Mouse (Mus musculus) adrenal gland, adult 8-10 months (tissue): ENCODE measurements around the gene Rassf1. TPM values are rescaled to one million over a fixed set of nuclear protein-coding genes. Genes with fewer than 3 reads are reported as not detected.

Source experiments
- DNase-seq: peaks from one replicate; pipeline ENCODE4 v3.0.0; 2022
- total RNA-seq, 4 experiments: library from RNA; stranded (reverse); gene quantifications; 2 replicates each; pipeline ENCODE4 v1.2.4; 2022

Gene Rassf1
- total RNA-seq, 4 experiments from 2014 or later, result 16.1 to 33.1 (median 26.2) TPM

DNA sequence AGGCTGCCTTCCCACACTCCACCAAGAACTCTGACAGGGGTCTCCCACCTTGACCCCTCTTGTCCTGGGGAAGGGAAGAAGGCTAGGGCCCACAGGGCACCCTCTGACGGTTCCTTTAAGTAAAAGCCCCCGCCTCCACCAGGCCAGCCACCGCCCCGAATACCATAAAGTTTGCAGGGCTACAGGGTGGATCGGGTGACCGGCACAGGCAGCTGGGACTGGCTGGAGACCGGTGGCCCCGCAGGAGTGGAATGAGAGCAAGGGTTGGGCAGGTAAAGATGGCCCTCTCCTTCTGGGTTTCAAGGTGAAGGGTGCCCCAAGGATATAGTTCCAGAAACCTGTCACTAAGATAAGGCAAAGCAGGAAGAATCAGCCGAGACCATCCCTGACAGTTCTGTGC lies 55.2 kb downstream of the Rassf1 start:
- DNase-seq, result no peak

DNA sequence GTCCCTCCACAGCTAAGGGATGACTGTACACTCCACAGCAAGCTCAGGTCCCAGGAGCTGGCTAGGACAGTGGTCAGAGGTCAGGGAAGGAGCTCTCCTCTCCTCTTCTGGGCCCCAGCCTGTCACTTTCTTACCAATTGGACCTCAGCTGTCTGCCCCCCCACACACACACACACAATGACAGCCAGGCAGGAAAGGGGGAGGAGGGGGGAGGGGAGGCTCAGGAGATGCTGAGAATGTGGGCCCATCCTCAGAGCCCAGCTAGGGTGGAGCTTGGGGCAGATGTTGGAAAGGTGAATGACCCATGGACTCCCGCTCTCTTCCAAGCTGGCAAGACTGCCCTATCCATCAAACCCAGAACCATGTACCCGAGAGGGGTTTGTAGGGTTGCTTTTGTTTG lies 55.7 kb downstream of the Rassf1 start:
- no peak for DNase-seq

DNA sequence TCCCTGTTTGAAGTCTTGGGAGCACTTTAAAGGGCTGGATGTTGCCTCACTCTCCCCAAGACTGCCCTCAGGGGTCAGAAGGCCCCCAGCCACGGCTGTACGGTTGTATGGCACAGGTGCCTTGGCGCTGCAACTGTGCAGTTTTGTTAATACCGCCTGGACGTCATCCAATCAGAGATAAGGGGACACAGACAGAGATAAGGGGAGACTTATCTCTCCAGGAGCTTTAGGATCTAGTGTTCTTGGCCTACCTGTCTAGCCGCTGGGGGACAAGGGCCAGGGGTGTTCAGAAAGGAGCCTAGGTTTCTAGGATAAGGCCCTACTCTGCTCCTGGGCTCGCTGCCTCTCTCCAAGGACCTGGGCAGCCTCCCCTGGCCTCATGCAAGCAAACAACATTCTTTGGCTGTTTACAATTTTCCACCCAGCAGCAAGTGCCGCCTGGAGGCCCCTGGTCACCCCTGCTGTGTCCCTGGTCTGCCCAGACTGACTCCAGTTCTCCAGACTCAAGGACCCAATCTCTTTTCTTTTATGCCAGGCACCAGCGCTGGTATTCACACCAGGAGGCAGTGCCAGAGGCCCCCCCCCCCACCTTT lies 56.4 kb downstream of the Rassf1 start:
- DNase-seq, result no peak

DNA sequence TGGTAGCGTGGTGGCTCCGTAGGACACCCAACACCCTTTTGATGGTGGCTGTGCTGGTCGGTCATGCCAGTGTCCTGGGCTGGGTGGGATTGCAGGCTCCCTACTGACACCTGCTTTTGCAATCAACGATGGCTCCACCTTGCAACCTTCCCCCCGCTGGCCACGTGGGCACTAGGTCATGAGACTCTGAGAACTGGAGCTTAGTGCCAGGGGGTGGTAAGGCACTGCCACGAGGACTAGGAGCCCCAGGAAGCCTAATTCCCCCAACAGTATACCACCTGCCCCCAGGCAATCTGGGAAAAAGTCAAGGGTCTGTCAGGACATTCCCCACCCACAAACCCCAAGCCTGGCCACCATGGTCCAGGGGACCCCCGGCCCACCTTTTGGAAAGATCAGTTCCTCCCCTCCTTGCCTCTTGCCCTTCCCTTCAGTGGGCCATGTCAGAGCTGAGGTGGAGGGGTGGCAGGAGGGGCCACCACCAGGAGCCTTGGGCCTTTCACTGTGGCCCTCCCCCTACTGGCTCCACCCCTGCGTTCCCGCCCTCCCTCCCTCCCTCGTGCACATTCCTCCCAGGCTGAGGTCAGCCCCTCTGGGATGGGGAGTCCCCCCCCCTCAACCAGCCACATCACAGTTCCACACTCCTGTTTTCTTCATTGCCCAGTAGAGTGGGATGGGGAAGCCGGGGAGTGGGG lies 57.5 kb downstream of the Rassf1 start, which contains the start of gene Sema3b:
Gene Sema3b (minus strand): TSS at position 489 of the 692 bp plus-strand sequence.
- no peak for DNase-seq

DNA sequence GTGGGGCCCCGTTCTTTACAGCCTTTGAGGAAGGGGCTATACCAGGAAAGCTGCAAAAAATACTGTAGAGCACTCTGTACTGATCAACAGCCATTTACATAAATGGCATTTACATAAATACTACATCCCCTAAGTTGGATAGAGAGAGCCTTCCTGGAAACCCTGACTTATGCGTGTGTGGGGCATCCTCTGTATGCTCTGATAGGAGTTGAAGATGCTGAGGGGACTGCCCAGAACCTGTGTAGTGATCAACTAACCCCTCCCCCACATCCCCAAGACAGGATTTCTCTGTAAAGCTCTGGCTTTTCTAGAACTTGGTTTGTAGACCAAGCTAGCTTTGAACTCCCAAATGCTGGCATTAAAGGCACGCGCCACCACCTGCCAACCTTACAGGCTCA lies 58.1 kb downstream of the Rassf1 start:
- no peak for DNase-seq

DNA sequence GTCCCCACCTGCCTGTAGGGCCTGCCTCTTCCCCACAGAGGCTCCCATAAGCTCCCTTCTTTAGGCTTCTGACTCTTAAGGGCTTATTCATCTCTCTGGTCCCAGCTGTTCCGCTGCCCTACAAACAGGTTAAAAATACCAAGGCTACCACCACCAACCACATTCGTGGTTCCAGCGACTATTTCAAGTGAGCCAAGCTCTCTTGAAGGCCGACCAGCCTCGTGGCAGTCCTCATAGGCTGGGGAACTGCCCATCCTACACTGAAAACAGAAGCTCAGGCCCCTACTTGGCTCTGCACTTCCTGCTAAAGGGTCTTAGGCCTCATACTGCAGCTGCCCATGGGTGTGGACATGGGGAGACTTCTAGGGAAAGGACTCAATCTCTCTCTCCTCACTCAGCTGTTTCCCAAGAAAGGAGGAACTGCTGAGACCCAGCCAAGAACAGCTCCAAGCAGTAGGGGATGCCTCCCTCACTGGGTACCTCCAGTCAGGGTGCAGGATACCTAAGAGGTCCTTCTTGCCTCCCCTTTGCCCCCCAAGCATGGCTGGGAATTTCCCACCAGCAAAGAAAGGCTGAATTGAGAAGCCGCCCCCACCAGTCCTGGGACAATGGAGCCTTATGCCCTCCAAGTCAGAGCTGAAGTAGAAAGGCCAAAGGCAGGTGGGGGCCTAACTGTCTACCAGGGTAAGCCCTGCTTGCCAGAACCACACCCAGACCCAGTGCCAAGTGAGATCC lies 60.3 kb downstream of the Rassf1 start:
- no peak for DNase-seq

Other genes with a start within 250 kb of the Rassf1 start
- 10 to 100 TPM; 11.6 to 19.6 (median 17.9) TPM for gene Hemk1, start 213.2 kb upstream of the Rassf1 start, total RNA-seq
- 1 to 10 TPM; 1.0 to 1.6 (median 1.3) TPM for gene 6430571L13Rik, start 211.0 kb upstream of the Rassf1 start, total RNA-seq
- gene Cacna2d2, start 151.9 kb upstream of the Rassf1 start, total RNA-seq, result 10 to 100 TPM in 2 of 4 experiments, 1 to 10 TPM in 2; 9.1 to 17.3 (median 11.7) TPM
- gene Tmem115, start 17.6 kb upstream of the Rassf1 start, total RNA-seq, result 10 to 100 TPM; 41.7 to 51.9 (median 46.5) TPM
- gene Cyb561d2, start 9.4 kb upstream of the Rassf1 start, total RNA-seq, result 10 to 100 TPM; 21.1 to 28.3 (median 25.1) TPM
- gene Nprl2, start 9.3 kb upstream of the Rassf1 start, total RNA-seq, result 10 to 100 TPM; 30.3 to 35.9 (median 32.0) TPM
- 1 to 10 TPM in 1 of 4 experiments, under 1 TPM in 2, not detected in 1; 0.41 to 1.7 (median 0.62) TPM for gene Zmynd10, start 4.3 kb upstream of the Rassf1 start, total RNA-seq
- 10 to 100 TPM; 55.1 to 64.1 (median 61.8) TPM for gene Tusc2, start 11.7 kb downstream of the Rassf1 start, total RNA-seq
- gene Hyal2, start 16.4 kb downstream of the Rassf1 start, total RNA-seq, result 10 to 100 TPM; 27.3 to 47.0 (median 36.3) TPM
- 10 to 100 TPM in 1 of 4 experiments, 1 to 10 TPM in 3; 7.7 to 14.2 (median 9.3) TPM for gene Hyal1, start 25.4 kb downstream of the Rassf1 start, total RNA-seq
- gene Naa80, start 27.3 kb downstream of the Rassf1 start, total RNA-seq, result 10 to 100 TPM; 15.3 to 20.1 (median 17.0) TPM
- gene Hyal3, start 29.3 kb downstream of the Rassf1 start, total RNA-seq, result 1 to 10 TPM; 1.5 to 2.3 (median 2.0) TPM
- 10 to 100 TPM; 36.7 to 49.1 (median 39.8) TPM for gene Ifrd2, start 36.1 kb downstream of the Rassf1 start, total RNA-seq
- 1 to 10 TPM; 5.0 to 7.7 (median 6.2) TPM for gene Sema3b, start 57.7 kb downstream of the Rassf1 start, total RNA-seq
- gene Gnai2, start 83.8 kb downstream of the Rassf1 start, total RNA-seq, result 100 to 1,000 TPM; 229 to 382 (median 295) TPM
- 1 to 10 TPM in 1 of 4 experiments, under 1 TPM in 3; 0.31 to 2.2 (median 0.74) TPM for gene Slc38a3, start 118.0 kb downstream of the Rassf1 start, total RNA-seq
- under 1 TPM in 1 of 4 experiments, not detected in 3; 0.74 TPM for gene Gnat1, start 128.2 kb downstream of the Rassf1 start, total RNA-seq
- 10 to 100 TPM; 25.0 to 41.2 (median 29.8) TPM for gene Sema3f, start 158.9 kb downstream of the Rassf1 start, total RNA-seq
- gene Rbm5, start 219.4 kb downstream of the Rassf1 start, total RNA-seq, result 100 to 1,000 TPM in 2 of 4 experiments, 10 to 100 TPM in 2; 91.2 to 204 (median 127) TPM